Mouse (Mus musculus) cerebellum, adult 2 months (tissue): Measurements from ENCODE around the gene Exoc6. TPM values are rescaled to one million over a fixed set of nuclear protein-coding genes. Genes with fewer than 3 reads are reported as not detected.
"Not testable (repeated sequence)": the region's sequence is repeated elsewhere in the genome, so short reads cannot be mapped to it uniquely, and the experiment has no call there.

Experiments
- DNase-seq, 2 experiments: peaks; one replicate each; pipeline ENCODE4 v3.0.0; 2021
- H3K27ac ChIP-seq: fragments of 200-500 bp; 2 replicates; pipeline ENCODE4 v1.5.1; 2012; ENCODE audit warnings: low read length, control low read depth, inconsistent platforms; ENCODE audit not compliant: insufficient read depth
- H3K27me3 ChIP-seq: fragments of 200-500 bp; 2 replicates; pipeline ENCODE4 v1.6.1; 2012; ENCODE audit warnings: inconsistent platforms, mild to moderate bottlenecking, low read length, moderate library complexity; ENCODE audit not compliant: control insufficient read depth, insufficient read depth
- H3K4me1 ChIP-seq: fragments of 200-500 bp; 2 replicates; pipeline ENCODE4 v1.6.1; 2011; ENCODE audit warnings: low read length; ENCODE audit not compliant: control insufficient read depth, insufficient read depth
- H3K4me3 ChIP-seq: fragments of 200-500 bp; replicated peaks from 2 replicates; pipeline ENCODE3; 2011; ENCODE audit warnings: mild to moderate bottlenecking, low read depth, low read length, control low read depth; ENCODE audit not compliant: insufficient read depth
- CTCF ChIP-seq: fragments of 200-500 bp; IDR thresholded peaks from 2 replicates; pipeline ENCODE4 v1.5.1; 2011; ENCODE audit warnings: low read depth, mild to moderate bottlenecking, control low read depth, low read length, moderate library complexity, borderline replicate concordance; ENCODE audit not compliant: insufficient read depth
- POLR2A ChIP-seq: fragments of 200-500 bp; IDR thresholded peaks from 2 replicates; pipeline ENCODE4 v1.6.1; 2011; ENCODE audit warnings: low read length, control low read depth, borderline replicate concordance; ENCODE audit not compliant: insufficient read depth
- WGBS: fragments of 180-500 bp; shearing (Covaris S2); methylation state at CpG from one replicate; pipeline ENCODE4 v1.1.7; 2018; 5-methylcytosine and 5-hydroxymethylcytosine counted together
- polyA plus RNA-seq: library from polyadenylated mRNA; depleted of rRNA; stranded (reverse); fragments of >200 nt; gene quantifications from 2 replicates; pipeline ENCODE4 v1.2.3, GENCODE M21; 2012

Exoc6 gene
- polyA plus RNA-seq, 1 experiment, result 12.8 TPM

GRCm38 (mm10) chr19:37543537-37544326, 6.5 kb upstream of the Exoc6 start:
- WGBS, result 53% methylated on average over 13 of the region's 13 CpGs

DNA sequence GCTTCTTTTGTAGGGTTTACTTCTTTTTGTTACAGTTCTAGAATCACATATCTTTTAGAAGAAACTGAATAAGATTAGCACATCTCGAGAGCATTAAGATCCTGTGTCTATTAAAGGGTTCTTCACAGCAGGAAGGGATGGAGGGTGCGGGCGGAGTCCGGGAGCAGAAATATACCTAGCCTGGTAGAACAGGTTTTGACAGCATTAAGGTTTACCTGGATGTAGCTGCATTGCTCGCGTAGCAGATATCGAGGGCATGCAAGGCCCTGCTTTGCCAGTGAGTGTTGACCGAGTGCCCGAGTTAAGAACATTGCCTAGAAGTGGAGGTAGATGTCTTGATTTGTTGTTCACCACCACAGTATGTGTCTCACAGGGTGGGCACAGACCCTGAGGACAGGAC, 5.7 kb upstream of the Exoc6 start:
- TF ChIP-seq POLR2A (no peak), CTCF (no peak)
- Histone ChIP-seq H3K27ac (no peak overlapping the region), H3K4me1 (no peaks in the 10 kb centered on the region), H3K4me3 (no peak overlapping the region), H3K27me3 (no peaks in the 10 kb centered on the region)
- DNase-seq, result no peak
- WGBS, result 95% methylated on average over 9 of the region's 9 CpGs

More at GRCm38 (mm10) chr19:37543537-37544326, 6.5 kb upstream of the Exoc6 start:
- Histone ChIP-seq H3K4me1 (no peaks in the 10 kb centered on the region), H3K27ac (no peak overlapping the region), H3K27me3 (no peaks in the 10 kb centered on the region), H3K4me3 (no peak overlapping the region)
- TF ChIP-seq POLR2A, result no peak
- no peak for TF ChIP-seq CTCF
- no peak for DNase-seq

DNA sequence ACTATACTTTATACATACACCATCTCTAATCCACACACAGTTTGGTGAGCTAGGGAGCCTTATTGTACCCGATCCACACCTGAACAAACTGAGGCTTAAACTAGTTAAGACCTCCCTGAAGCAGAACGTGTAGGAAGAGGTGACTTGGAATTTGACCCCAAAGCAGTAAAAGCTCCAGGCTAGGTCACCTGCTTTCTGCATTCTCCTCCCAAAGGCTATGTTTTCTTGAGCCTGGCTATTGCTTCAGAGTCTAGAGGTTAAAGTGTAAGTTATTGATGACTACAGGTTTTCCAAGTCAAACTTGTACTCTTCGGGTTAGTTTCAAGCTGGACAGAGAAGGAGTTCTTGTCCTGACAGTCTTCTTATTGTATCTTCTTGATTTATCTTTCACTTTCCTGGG, 5.0 kb upstream of the Exoc6 start:
- Histone ChIP-seq H3K27ac (no peak overlapping the region), H3K4me3 (no peak overlapping the region), H3K4me1 (no peaks in the 10 kb centered on the region), H3K27me3 (no peaks in the 10 kb centered on the region)
- no peak for DNase-seq
- TF ChIP-seq CTCF (no peak), POLR2A (no peak)
- 85% methylated on average over 3 of the region's 3 CpGs for WGBS

DNA sequence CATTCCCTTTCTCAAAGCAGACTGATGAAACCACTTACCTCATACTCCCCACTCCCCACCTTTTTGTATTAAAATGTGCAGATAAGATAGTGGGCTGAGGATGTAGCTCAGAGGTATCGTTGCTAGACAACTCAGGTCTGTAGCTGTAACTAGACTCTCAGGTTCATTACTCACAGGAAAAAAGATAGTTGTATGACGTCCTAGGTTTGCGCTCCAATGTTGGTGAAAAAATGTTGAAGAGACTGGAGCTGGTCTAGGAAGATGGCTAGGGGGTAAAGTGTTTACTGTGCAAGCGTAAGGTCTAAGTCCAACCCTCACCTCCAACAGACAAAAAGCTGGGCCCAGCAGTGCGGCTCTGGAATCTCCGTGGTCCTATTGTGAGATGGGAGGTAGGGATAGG, 4.5 kb upstream of the Exoc6 start:
- no peak overlapping the region for H3K4me3 ChIP-seq
- no peaks in the 10 kb centered on the region for H3K27me3 ChIP-seq
- TF ChIP-seq CTCF, result no peak
- no peak for TF ChIP-seq POLR2A
- H3K4me1 ChIP-seq, result no peaks in the 10 kb centered on the region
- no peak for DNase-seq
- H3K27ac ChIP-seq, result no peak overlapping the region
- 85% methylated on average over 6 of the region's 6 CpGs for WGBS

- WGBS, result 83% methylated on average over 4 of the region's 4 CpGs
- H3K4me3 ChIP-seq, result no peak overlapping the region
- no peak for DNase-seq
- H3K27me3 ChIP-seq, result no peaks in the 10 kb centered on the region
- no peak overlapping the region for H3K27ac ChIP-seq
- H3K4me1 ChIP-seq, result no peaks in the 10 kb centered on the region
- TF ChIP-seq CTCF (no peak), POLR2A (no peak)
Measured at GRCm38 (mm10) chr19:37546776-37547175, 3.4 kb upstream of the Exoc6 start.

GRCm38 (mm10) chr19:37551040-37551566, 885 bp downstream of the Exoc6 start:
- Histone ChIP-seq H3K4me1 (no peaks in the 10 kb centered on the region), H3K4me3 (peak overlapping the region; percentile 88), H3K27me3 (no peaks in the 10 kb centered on the region), H3K27ac (peak overlapping the region; percentile 97; the same call in 1 of the 2 replicates)
- 15% methylated on average over 8 of the region's 8 CpGs for WGBS
- no peak for DNase-seq
- no peak for TF ChIP-seq POLR2A
- no peak for TF ChIP-seq CTCF

- whole genome bisulfite sequencing, result 83% methylated on average over 11 of the region's 11 CpGs
- no peak for TF ChIP-seq POLR2A
- no peak for TF ChIP-seq CTCF
- DNase-seq, result no peak
- H3K27ac ChIP-seq, result no peak overlapping the region
- H3K4me1 ChIP-seq, result no peaks in the 10 kb centered on the region
- H3K4me3 ChIP-seq, result no peak overlapping the region
- no peaks in the 10 kb centered on the region for H3K27me3 ChIP-seq
Measured at GRCm38 (mm10) chr19:37553376-37554265, 3.4 kb downstream of the Exoc6 start.

DNA sequence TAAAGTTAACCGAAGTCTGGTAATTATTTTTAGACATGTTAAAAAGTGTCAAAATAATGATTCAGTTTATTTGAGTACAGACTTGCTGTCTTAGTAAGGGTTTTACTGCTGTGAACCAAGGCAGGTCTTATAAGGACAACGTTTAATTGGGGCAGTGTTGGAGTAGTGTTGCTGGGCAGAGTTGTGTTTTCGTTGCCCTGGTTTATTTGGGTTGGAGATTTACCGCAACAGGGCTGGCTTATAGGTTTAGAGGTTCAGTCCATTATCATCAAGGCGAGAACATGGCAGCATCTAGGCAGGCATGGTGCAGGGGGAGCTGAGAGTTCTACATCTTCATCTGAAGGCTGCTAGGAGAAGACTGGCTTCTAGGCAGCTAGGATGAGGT, 4.0 kb downstream of the Exoc6 start:
- H3K4me3 ChIP-seq, H3K27me3 ChIP-seq, H3K27ac ChIP-seq, H3K4me1 ChIP-seq, DNase-seq: not testable (repeated sequence)
- WGBS, result 88% methylated on average over 5 of the region's 5 CpGs
